13 mouse cellular contexts compared by ENCODE assay signal in genomic region chr8:72099377-72100103, GRCm38 (mm10). TPM values are rescaled to one million over a fixed set of nuclear protein-coding genes. Genes with fewer than 3 reads are reported as not detected.
DNase-seq lines count a peak whose midpoint lies in the region; ATAC-seq and TF ChIP-seq lines count a peak whose summit lies in the region.
"Not testable (repeated sequence)": the region's sequence is repeated elsewhere in the genome, so short reads cannot be mapped to it uniquely, and the experiment has no call there.
"Had no signal": no experiment of that assay in that cellular context is flagged by ENCODE, and none has a peak within 500 bp of the region (broad histone marks: within the 10 kb centered on the region; RNA-seq: fewer than 3 reads in every experiment).

No protein-coding gene starts in this region.

- intact Hi-C loops in heart, postnatal 10 days (cut with DNase I), result loop anchor here (2.0 kb wide), 1 partner anchor 97 kb away; no protein-coding TSS in a partner anchor

- not testable (repeated sequence) for H3K36me3 ChIP-seq in liver, embryonic 14.5 days (replicated peaks; ENCODE audit: control insufficient read depth, insufficient read depth, low read depth)

- 40% methylated on average over 6 of the region's 7 CpGs for WGBS in liver, embryonic 14.5 days (ENCODE audit: insufficient replicate concordance)

- H3K4me3 ChIP-seq in liver, embryonic 14.5 days (ENCODE audit: insufficient read depth in 1 of 2, low read depth in 2 of 2, low read length in 2 of 2), result not testable (repeated sequence)

- not testable (repeated sequence) for H3K4me2 ChIP-seq in liver, embryonic 14.5 days (ENCODE audit: low read depth)

- H3K9me3 ChIP-seq in liver, embryonic 14.5 days (ENCODE audit: control insufficient read depth, low read length), result not testable (repeated sequence)

- not testable (repeated sequence) for H3K27ac ChIP-seq in liver, embryonic 14.5 days

- H3K4me1 ChIP-seq in liver, embryonic 14.5 days (replicated peaks; ENCODE audit: control insufficient read depth in 2 of 2, insufficient read depth in 2 of 2, low read length in 1 of 2), result not testable (repeated sequence)

- TF ChIP-seq EP300 in liver, embryonic 14.5 days (IDR thresholded peaks at IDR 0.05; ENCODE audit: low read depth), result not testable (repeated sequence)

- H3K27me3 ChIP-seq in liver, embryonic 14.5 days (ENCODE audit: control insufficient read depth, insufficient read depth, low read length), result not testable (repeated sequence)

- TF ChIP-seq CTCF in liver, embryonic 14.5 days (IDR thresholded peaks at IDR 0.05; ENCODE audit: low read depth), result not testable (repeated sequence)

- peak; percentile 13 for DNase-seq in 416B (ENCODE audit: low read depth)
- DNase-seq in adrenal gland, adult 8-10 months, result peak; percentile 28
- DNase-seq in heart, postnatal 10 days, result peak; percentile 19 to 49
- peak; percentile 74 for DNase-seq in kidney, postnatal 10 days
- DNase-seq in liver, embryonic 14.5 days (ENCODE audit: low read depth in 3 of 3, low spot score in 3 of 3), result not testable (repeated sequence)
- DNase-seq in testis, postnatal 14 days (ENCODE audit: low spot score), result peak; percentile 46

- peak; percentile 69; the same call in 1 of the 2 replicates for ATAC-seq in common myeloid progenitor, adult 5-6 weeks (replicated peaks; ENCODE audit: low read depth, poor library complexity, severe bottlenecking)
- ATAC-seq in liver, embryonic 14.5 days (ENCODE audit: insufficient read depth), result 0 out of 2 replicates have a peak, but pooled peaks have one; percentile 21
- peak; percentile 81 for ATAC-seq in monocyte, adult 5-6 weeks (replicated peaks; ENCODE audit: insufficient number of reproducible peaks, low FRiP score, low TSS enrichment, poor library complexity, severe bottlenecking)

- H3K9ac ChIP-seq in liver, embryonic 14.5 days (replicated peaks), result not testable (repeated sequence)

RNA-seq across cellular contexts. Expression of gene Olfr374, which starts 7.3 kb away (rescaled TPM):
- not detected for total RNA-seq in adrenal gland, adult 8-10 months (2022)
- not detected in 2 replicates for total RNA-seq in common myeloid progenitor, adult 5-6 weeks (2017)
- total RNA-seq in heart, postnatal 10 days (2021), result not detected
- not detected in 2 replicates for polyA plus RNA-seq in liver, embryonic 14.5 days (2012; rRNA removed)
- polyA plus RNA-seq in liver, embryonic 14.5 days (2014; fragmentation: Nextera tagmentation; extraction: Ambion mirVana), result not detected in 2 replicates
- 0.21 to 0.49 TPM in 2 of 3 replicates, not detected in the other for total RNA-seq in monocyte, adult 5-6 weeks (2017)
- polyA plus RNA-seq: heart, postnatal 0 days; kidney, embryonic 14.5 days; limb, embryonic 10.5 days; neural tube, embryonic 11.5 days; urinary bladder, adult 2 months had no signal

RNA-seq across cellular contexts. Expression of gene Olfr373, which starts 16.6 kb away (rescaled TPM):
- total RNA-seq in adrenal gland, adult 8-10 months (2022), result not detected
- total RNA-seq in common myeloid progenitor, adult 5-6 weeks (2017), result not detected in 2 replicates
- total RNA-seq in heart, postnatal 10 days (2021), result not detected
- polyA plus RNA-seq in liver, embryonic 14.5 days (2012; rRNA removed), result not detected in 2 replicates
- polyA plus RNA-seq in liver, embryonic 14.5 days (2014; fragmentation: Nextera tagmentation; extraction: Ambion mirVana), result not detected in 2 replicates
- not detected in 3 replicates for total RNA-seq in monocyte, adult 5-6 weeks (2017)
- polyA plus RNA-seq: heart, postnatal 0 days; kidney, embryonic 14.5 days; limb, embryonic 10.5 days; neural tube, embryonic 11.5 days; urinary bladder, adult 2 months had no signal

RNA-seq across cellular contexts. Expression of gene Tpm4, which starts 35.2 kb away (rescaled TPM):
- 100 to 1,000 TPM; 133 to 158 (median 140) TPM for total RNA-seq in adrenal gland, adult 8-10 months (2022)
- total RNA-seq in common myeloid progenitor, adult 5-6 weeks (2017), result 77.0 and 102 TPM in 2 replicates
- total RNA-seq in heart, postnatal 10 days (2021), result 100 to 1,000 TPM; 229 to 241 TPM
- polyA plus RNA-seq in liver, embryonic 14.5 days (2012; rRNA removed), result 28.7 and 49.0 TPM in 2 replicates
- polyA plus RNA-seq in liver, embryonic 14.5 days (2014; fragmentation: Nextera tagmentation; extraction: Ambion mirVana), result 69.2 and 76.4 TPM in 2 replicates
- total RNA-seq in monocyte, adult 5-6 weeks (2017), result 902 to 973 TPM (median 947 TPM) in 3 replicates

RNA-seq across cellular contexts. Expression of gene Olfr372, which starts 58.5 kb away (rescaled TPM):
- not detected for total RNA-seq in adrenal gland, adult 8-10 months (2022)
- not detected in 2 replicates for total RNA-seq in common myeloid progenitor, adult 5-6 weeks (2017)
- total RNA-seq in heart, postnatal 10 days (2021), result not detected
- polyA plus RNA-seq in liver, embryonic 14.5 days (2012; rRNA removed), result not detected in 2 replicates
- polyA plus RNA-seq in liver, embryonic 14.5 days (2014; fragmentation: Nextera tagmentation; extraction: Ambion mirVana), result not detected in 2 replicates
- total RNA-seq in monocyte, adult 5-6 weeks (2017), result not detected in 3 replicates
- polyA plus RNA-seq: heart, postnatal 0 days; kidney, embryonic 14.5 days; limb, embryonic 10.5 days; neural tube, embryonic 11.5 days; urinary bladder, adult 2 months had no signal

Comparison
In these comparisons a context has a peak if more than half of its experiments do, and no peak if none do; other contexts are left out.
1. ATAC-seq: peak in every context shown above with its lines; median percentile 81 in monocyte, adult 5-6 weeks; 69 in common myeloid progenitor, adult 5-6 weeks; 21 in liver, embryonic 14.5 days.